Mouse (Mus musculus): ENCODE measurements at regions not wholly inside any gene's neighbourhood (a gene's known extent, or its start where the extent isn't known, plus 50 kb on each side); places are given as distances from the start of the nearest gene placed in this dataset.
A peak's percentile ranks its signal among the peaks of the same experiment; 100 is the strongest.

DNA sequence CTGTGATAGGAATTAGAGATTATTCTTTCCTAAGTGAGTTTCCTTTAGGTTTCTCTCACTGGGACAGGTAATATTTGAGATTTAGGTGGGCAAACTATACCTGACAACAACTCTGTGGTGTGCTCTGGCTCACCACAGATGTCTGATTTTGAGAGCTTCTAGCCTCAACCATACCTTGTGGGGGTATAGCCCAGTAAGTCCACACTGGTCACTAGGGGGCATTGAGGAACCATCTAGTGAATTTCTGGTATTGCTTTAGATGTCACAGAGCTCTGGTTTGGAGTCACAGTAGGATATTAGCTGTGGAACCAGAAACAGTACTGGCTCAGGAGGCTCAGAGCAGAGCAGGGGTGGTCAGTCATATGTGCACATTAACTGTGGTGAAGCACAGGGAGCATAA is 91.5 kb upstream of the 2210010C04Rik start:
- H3K36me3 ChIP-seq (ENCODE audit: control insufficient read depth, insufficient read depth, low read length, poor library complexity, severe bottlenecking): no peaks in the 10 kb centered on the region
- H3K27ac ChIP-seq (ENCODE audit: insufficient read depth, low read length): no peak overlapping the region
- no peaks in the 10 kb centered on the region for H3K4me1 ChIP-seq (ENCODE audit: control insufficient read depth, insufficient read depth, low read length)
- H3K27me3 ChIP-seq (ENCODE audit: control insufficient read depth, insufficient read depth, low read length, poor library complexity, severe bottlenecking): no peaks in the 10 kb centered on the region
- H3K4me3 ChIP-seq (ENCODE audit: low read depth, low read length): no peak overlapping the region
- H3K9ac ChIP-seq (ENCODE audit: low read depth, poor library complexity, severe bottlenecking): no peak overlapping the region
- TF ChIP-seq CTCF (IDR thresholded peaks at IDR 0.05; ENCODE audit: low read depth, low read length) (no peak), EP300 (IDR thresholded peaks at IDR 0.05; ENCODE audit: insufficient read depth, low read depth, low read length) (no peak), POLR2A (IDR thresholded peaks at IDR 0.05; ENCODE audit: insufficient read depth, low read length) (no peak)
- H3K9me3 ChIP-seq (replicated peaks; ENCODE audit: control insufficient read depth, insufficient read depth, low read length, poor library complexity, severe bottlenecking): no peaks in the 10 kb centered on the region

- no peak overlapping the region for H3K9ac ChIP-seq (ENCODE audit: low read depth, poor library complexity, severe bottlenecking)
- H3K4me1 ChIP-seq (ENCODE audit: control insufficient read depth, insufficient read depth, low read length): no peaks in the 10 kb centered on the region
- no peak overlapping the region for H3K27ac ChIP-seq (ENCODE audit: insufficient read depth, low read length)
- no peaks in the 10 kb centered on the region for H3K27me3 ChIP-seq (ENCODE audit: control insufficient read depth, insufficient read depth, low read length, poor library complexity, severe bottlenecking)
- no peak overlapping the region for H3K4me3 ChIP-seq (ENCODE audit: low read depth, low read length)
- H3K9me3 ChIP-seq (replicated peaks; ENCODE audit: control insufficient read depth, insufficient read depth, low read length, poor library complexity, severe bottlenecking): no peaks in the 10 kb centered on the region
- H3K36me3 ChIP-seq (ENCODE audit: control insufficient read depth, insufficient read depth, low read length, poor library complexity, severe bottlenecking): no peaks in the 10 kb centered on the region
- TF ChIP-seq CTCF (IDR thresholded peaks at IDR 0.05; ENCODE audit: low read depth, low read length) (no peak), POLR2A (IDR thresholded peaks at IDR 0.05; ENCODE audit: insufficient read depth, low read length) (no peak), EP300 (IDR thresholded peaks at IDR 0.05; ENCODE audit: insufficient read depth, low read depth, low read length) (no peak)
These were observed 86.3 kb upstream of the 2210010C04Rik start for GRCm38 (mm10) chr6:41121641-41122040.

DNA sequence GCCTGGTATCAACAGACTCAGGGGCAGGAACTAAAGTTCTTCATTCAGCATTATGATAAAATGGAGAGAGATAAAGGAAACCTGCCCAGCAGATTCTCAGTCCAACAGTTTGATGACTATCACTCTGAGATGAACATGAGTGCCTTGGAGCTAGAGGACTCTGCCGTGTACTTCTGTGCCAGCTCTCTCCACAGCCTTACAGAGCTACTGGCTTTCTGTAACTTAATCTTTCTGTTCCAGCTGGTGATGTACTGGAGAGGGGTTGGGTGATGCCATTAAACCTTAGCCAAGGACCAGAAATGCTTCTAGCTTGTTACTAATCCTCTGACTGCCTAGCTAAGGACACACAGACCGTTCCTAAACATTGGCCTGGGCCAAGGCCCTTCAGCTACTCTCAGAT is 83.9 kb upstream of the 2210010C04Rik start:
- no peaks in the 10 kb centered on the region for H3K27me3 ChIP-seq (ENCODE audit: control insufficient read depth, insufficient read depth, low read length, poor library complexity, severe bottlenecking)
- no peaks in the 10 kb centered on the region for H3K9me3 ChIP-seq (replicated peaks; ENCODE audit: control insufficient read depth, insufficient read depth, low read length, poor library complexity, severe bottlenecking)
- H3K4me3 ChIP-seq (ENCODE audit: low read depth, low read length): no peak overlapping the region
- no peak overlapping the region for H3K27ac ChIP-seq (ENCODE audit: insufficient read depth, low read length)
- H3K4me1 ChIP-seq (ENCODE audit: control insufficient read depth, insufficient read depth, low read length): no peaks in the 10 kb centered on the region
- TF ChIP-seq CTCF (IDR thresholded peaks at IDR 0.05; ENCODE audit: low read depth, low read length): no peak
- TF ChIP-seq EP300 (IDR thresholded peaks at IDR 0.05; ENCODE audit: insufficient read depth, low read depth, low read length): no peak
- TF ChIP-seq POLR2A (IDR thresholded peaks at IDR 0.05; ENCODE audit: insufficient read depth, low read length): no peak
- H3K9ac ChIP-seq (ENCODE audit: low read depth, poor library complexity, severe bottlenecking): no peak overlapping the region
- H3K36me3 ChIP-seq (ENCODE audit: control insufficient read depth, insufficient read depth, low read length, poor library complexity, severe bottlenecking): no peaks in the 10 kb centered on the region

DNA sequence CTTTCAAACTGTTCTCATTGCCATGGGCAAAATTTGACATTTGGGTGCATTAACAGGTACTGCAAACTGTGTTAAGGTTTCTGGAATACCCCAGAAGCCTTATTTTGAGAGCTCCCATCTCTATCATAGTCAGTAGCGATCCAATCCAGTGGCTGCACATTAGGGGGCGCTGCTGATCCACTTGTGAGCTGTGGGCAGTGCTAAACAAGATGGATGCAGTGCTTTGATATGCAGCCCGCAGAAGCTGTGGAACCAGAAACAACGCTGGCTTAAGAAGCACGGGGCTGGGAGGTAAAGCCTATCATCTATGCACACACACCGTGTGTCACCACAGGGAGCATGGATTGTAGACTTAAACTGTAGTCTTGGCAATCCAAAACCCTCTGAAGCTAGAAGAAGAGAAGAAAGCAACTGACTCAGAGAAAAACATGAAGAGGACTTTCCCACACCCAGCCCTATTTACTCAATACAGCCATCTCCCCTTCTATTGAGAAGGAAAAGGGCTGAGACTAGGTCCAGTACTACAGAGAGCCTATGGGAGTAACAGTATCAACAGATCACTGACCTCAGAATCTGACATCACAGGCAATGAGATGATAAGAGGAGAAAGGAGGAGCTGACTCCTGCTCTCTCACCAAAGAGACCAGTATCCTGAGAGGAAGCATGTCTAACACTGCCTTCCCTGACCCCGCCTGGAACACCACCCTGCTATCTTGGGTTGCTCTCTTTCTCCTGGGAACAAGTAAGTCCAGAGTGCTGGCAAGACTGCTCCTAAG is 83.1 kb upstream of the 2210010C04Rik start:
- TF ChIP-seq POLR2A (IDR thresholded peaks at IDR 0.05; ENCODE audit: insufficient read depth, low read length) (no peak), EP300 (IDR thresholded peaks at IDR 0.05; ENCODE audit: insufficient read depth, low read depth, low read length) (no peak), CTCF (IDR thresholded peaks at IDR 0.05; ENCODE audit: low read depth, low read length) (peak; percentile 81)

GRCm38 (mm10) chr6:41113943-41114342 is 78.6 kb upstream of the 2210010C04Rik start:
- no peak for TF ChIP-seq CTCF (IDR thresholded peaks at IDR 0.05; ENCODE audit: low read depth, low read length)
- TF ChIP-seq POLR2A (IDR thresholded peaks at IDR 0.05; ENCODE audit: insufficient read depth, low read length): no peak
- no peak for TF ChIP-seq EP300 (IDR thresholded peaks at IDR 0.05; ENCODE audit: insufficient read depth, low read depth, low read length)
- Histone ChIP-seq H3K27ac (ENCODE audit: insufficient read depth, low read length) (no peak overlapping the region), H3K9me3 (replicated peaks; ENCODE audit: control insufficient read depth, insufficient read depth, low read length, poor library complexity, severe bottlenecking) (no peaks in the 10 kb centered on the region), H3K4me1 (ENCODE audit: control insufficient read depth, insufficient read depth, low read length) (no peaks in the 10 kb centered on the region), H3K36me3 (ENCODE audit: control insufficient read depth, insufficient read depth, low read length, poor library complexity, severe bottlenecking) (no peaks in the 10 kb centered on the region), H3K4me3 (ENCODE audit: low read depth, low read length) (no peak overlapping the region), H3K27me3 (ENCODE audit: control insufficient read depth, insufficient read depth, low read length, poor library complexity, severe bottlenecking) (no peaks in the 10 kb centered on the region), H3K9ac (ENCODE audit: low read depth, poor library complexity, severe bottlenecking) (no peak overlapping the region)

More for the DNA sequence above, 83.1 kb upstream of the 2210010C04Rik start:
- Histone ChIP-seq H3K9ac (ENCODE audit: low read depth, poor library complexity, severe bottlenecking) (no peak overlapping the region), H3K4me1 (ENCODE audit: control insufficient read depth, insufficient read depth, low read length) (no peaks in the 10 kb centered on the region), H3K9me3 (replicated peaks; ENCODE audit: control insufficient read depth, insufficient read depth, low read length, poor library complexity, severe bottlenecking) (no peaks in the 10 kb centered on the region), H3K27me3 (ENCODE audit: control insufficient read depth, insufficient read depth, low read length, poor library complexity, severe bottlenecking) (no peaks in the 10 kb centered on the region), H3K36me3 (ENCODE audit: control insufficient read depth, insufficient read depth, low read length, poor library complexity, severe bottlenecking) (no peaks in the 10 kb centered on the region), H3K27ac (ENCODE audit: insufficient read depth, low read length) (no peak overlapping the region), H3K4me3 (ENCODE audit: low read depth, low read length) (no peak overlapping the region)

DNA sequence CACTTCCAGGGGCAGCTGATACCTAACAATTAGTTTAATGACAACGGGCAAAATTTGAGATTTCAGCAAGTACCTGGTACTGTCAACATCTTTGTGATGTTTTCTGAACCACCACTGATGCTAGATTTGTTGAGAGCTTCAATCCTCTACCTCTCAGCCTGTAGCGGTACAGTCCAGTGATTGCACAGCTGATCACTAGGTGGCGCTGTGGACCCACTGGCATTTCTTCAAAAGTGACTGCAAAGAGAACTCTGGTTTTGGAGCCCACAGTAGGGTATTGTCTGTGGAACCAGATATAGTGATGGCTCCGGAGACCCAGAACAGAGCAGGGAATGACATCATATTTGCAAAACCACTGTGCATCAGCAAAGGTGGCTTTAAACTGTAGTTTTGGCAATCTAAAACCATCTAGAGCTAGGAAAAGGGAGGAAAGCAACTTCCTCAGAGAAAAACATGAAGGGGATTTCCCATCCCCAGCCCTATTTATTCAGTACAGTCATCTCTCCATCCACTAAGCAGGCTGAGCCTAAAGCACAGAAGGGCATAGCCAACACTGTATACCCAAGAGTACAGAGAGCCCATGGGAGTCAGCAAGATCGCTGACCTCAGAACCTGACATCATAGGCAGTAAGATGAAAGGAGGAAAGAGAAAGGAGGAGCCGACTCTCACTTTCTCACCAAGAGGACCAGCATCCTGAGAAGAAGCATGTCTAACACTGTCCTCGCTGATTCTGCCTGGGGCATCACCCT is 77.7 kb upstream of the 2210010C04Rik start:
- H3K27ac ChIP-seq (ENCODE audit: insufficient read depth, low read length): no peak overlapping the region
- H3K27me3 ChIP-seq (ENCODE audit: control insufficient read depth, insufficient read depth, low read length, poor library complexity, severe bottlenecking): no peaks in the 10 kb centered on the region
- H3K9ac ChIP-seq (ENCODE audit: low read depth, poor library complexity, severe bottlenecking): no peak overlapping the region
- H3K36me3 ChIP-seq (ENCODE audit: control insufficient read depth, insufficient read depth, low read length, poor library complexity, severe bottlenecking): no peaks in the 10 kb centered on the region
- H3K4me3 ChIP-seq (ENCODE audit: low read depth, low read length): no peak overlapping the region
- H3K4me1 ChIP-seq (ENCODE audit: control insufficient read depth, insufficient read depth, low read length): no peaks in the 10 kb centered on the region
- TF ChIP-seq EP300 (IDR thresholded peaks at IDR 0.05; ENCODE audit: insufficient read depth, low read depth, low read length): no peak
- peak; percentile 87 for TF ChIP-seq CTCF (IDR thresholded peaks at IDR 0.05; ENCODE audit: low read depth, low read length)
- H3K9me3 ChIP-seq (replicated peaks; ENCODE audit: control insufficient read depth, insufficient read depth, low read length, poor library complexity, severe bottlenecking): no peaks in the 10 kb centered on the region
